Mouse (Mus musculus) forebrain, embryonic 13.5 days (tissue): ENCODE data around the gene Ints7. TPM values are rescaled to one million over a fixed set of nuclear protein-coding genes. Genes with fewer than 3 reads are reported as not detected.
A peak's percentile ranks its signal among the peaks of the same experiment; 100 is the strongest.

Source experiments
- ATAC-seq: fragments of 200-750 bp; cut with Nextera tagmentation; 2 replicates; pipeline ENCODE4 v1.8.0; 2017
- H3K27ac ChIP-seq: fragments of 300-500 bp; sonication (generic); 2 replicates; pipeline ENCODE4 v1.5.1; 2015; ENCODE audit warnings: inconsistent platforms, mild to moderate bottlenecking, moderate library complexity
- H3K27me3 ChIP-seq: fragments of 300-500 bp; sonication (generic); 2 replicates; pipeline ENCODE4 v1.6.1; 2015; ENCODE audit warnings: mild to moderate bottlenecking, inconsistent platforms
- H3K36me3 ChIP-seq: fragments of 300-500 bp; sonication (generic); 2 replicates; pipeline ENCODE4 v1.6.1; 2015; ENCODE audit warnings: mild to moderate bottlenecking, inconsistent platforms; ENCODE audit not compliant: poor library complexity, severe bottlenecking
- H3K4me1 ChIP-seq: fragments of 300-500 bp; sonication (generic); 2 replicates; pipeline ENCODE4 v1.6.1; 2015; ENCODE audit warnings: inconsistent platforms
- H3K4me2 ChIP-seq: fragments of 300-500 bp; sonication (generic); 2 replicates; pipeline ENCODE4 v1.6.1; 2015; ENCODE audit warnings: inconsistent platforms, mild to moderate bottlenecking, moderate library complexity
- H3K4me3 ChIP-seq: fragments of 300-500 bp; sonication (generic); 2 replicates; pipeline ENCODE4 v1.5.1; 2015; ENCODE audit warnings: mild to moderate bottlenecking, inconsistent platforms
- H3K9ac ChIP-seq: fragments of 300-500 bp; sonication (generic); 2 replicates; pipeline ENCODE4 v1.6.1; 2015; ENCODE audit warnings: mild to moderate bottlenecking, inconsistent platforms
- H3K9me3 ChIP-seq: fragments of 300-500 bp; sonication (generic); replicated peaks from 2 replicates; pipeline ENCODE4 v1.6.1; 2016; ENCODE audit warnings: inconsistent platforms
- WGBS: fragments of 180-500 bp; shearing (Covaris S2); methylation state at CpG from one replicate; pipeline ENCODE4 v1.1.7; 2015; 5-methylcytosine and 5-hydroxymethylcytosine counted together
- polyA plus RNA-seq: library from polyadenylated mRNA; unstranded; fragments of >200 nt; fragmentation: Nextera tagmentation; extraction: Ambion mirVana; gene quantifications from 2 replicates; pipeline ENCODE4 v1.2.1, GENCODE M21; 2015

Gene Ints7
- polyA plus RNA-seq: 57.9 and 62.9 TPM in 2 replicates

DNA sequence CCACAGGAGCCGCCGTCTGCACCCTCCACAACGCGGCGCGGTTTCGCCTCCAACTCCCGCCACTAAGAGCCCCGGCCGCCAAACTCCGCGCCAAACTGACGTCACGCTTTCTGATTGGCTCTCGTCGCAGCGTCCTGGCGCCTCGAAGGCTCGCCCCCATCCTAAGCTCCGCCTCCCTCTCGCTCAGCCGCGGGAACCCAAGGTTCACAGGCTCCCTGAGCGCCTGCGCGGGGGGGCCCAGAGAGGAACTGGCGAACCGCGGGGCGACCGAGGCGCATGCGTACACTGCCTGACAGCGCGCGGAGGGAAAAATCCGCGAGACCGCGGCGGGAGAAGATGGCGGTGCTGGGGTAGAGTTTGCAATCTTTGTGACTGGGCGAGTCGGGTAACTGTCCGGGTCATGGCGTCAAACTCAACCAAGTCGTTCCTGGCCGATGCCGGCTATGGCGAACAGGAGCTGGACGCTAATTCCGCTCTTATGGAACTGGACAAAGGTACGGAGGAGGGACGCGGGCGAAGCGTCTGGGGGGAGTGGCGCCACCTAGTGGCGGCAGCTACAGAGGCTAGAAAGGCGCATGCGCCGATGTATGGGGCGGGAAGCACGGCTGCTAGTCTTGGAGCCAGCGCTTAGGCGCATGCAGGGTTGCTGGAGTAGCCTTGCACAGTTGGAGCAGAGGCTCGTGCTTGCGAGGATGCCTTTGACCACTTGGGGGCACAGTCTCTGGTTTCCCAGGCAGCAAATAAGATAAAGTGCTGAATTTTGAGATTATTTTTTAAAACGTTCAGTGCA, at the start of gene Ints7, which contains the start of gene Dtl:
Ints7 (plus strand) TSS at position 179 of the 790 bp plus-strand sequence.
Dtl (minus strand) TSS at position 87 of the 790 bp plus-strand sequence.
- Histone ChIP-seq H3K27ac (peak within 1 kb of the TSS; percentile 93), H3K4me3 (peak within 1 kb of the TSS; percentile 86), H3K9me3 (no peaks in the 10 kb centered on the region), H3K9ac (peak within 1 kb of the TSS; percentile 72), H3K4me1 (peaks cover 46% of the 10 kb centered on the region), H3K27me3 (no peaks in the 10 kb centered on the region), H3K4me2 (peak within 1 kb of the TSS; percentile 74), H3K36me3 (peaks cover 14% of the 10 kb centered on the region)
- peak; percentile 98 for ATAC-seq
- under 1% methylated on average over 70 of the region's 70 CpGs for WGBS

DNA sequence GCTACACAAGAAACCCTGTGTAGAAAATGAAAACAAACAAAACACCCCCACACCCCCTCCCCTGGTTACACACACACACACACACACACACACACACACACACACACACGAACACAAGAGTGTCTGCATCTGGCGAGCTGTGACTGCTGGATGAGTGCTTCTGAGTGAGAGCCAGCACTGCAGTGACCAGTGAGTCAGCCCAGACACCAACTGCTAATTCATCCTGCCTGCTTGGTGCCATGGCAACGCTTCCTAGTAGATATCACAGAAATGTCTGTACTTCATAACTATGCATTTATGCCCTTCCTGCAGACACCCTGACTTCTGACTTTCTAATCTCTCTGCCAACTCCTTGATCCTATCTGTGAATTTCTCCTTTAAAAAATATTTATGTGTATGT, 48.3 kb upstream of the Ints7 start:
- Histone ChIP-seq H3K4me1 (no peaks in the 10 kb centered on the region), H3K27ac (no peak overlapping the region), H3K9ac (no peak overlapping the region), H3K9me3 (no peaks in the 10 kb centered on the region), H3K27me3 (no peaks in the 10 kb centered on the region), H3K4me3 (no peak overlapping the region), H3K36me3 (no peaks in the 10 kb centered on the region), H3K4me2 (no peak overlapping the region)
- 71% methylated on average over 3 of the region's 3 CpGs for WGBS
- ATAC-seq: no peak

DNA sequence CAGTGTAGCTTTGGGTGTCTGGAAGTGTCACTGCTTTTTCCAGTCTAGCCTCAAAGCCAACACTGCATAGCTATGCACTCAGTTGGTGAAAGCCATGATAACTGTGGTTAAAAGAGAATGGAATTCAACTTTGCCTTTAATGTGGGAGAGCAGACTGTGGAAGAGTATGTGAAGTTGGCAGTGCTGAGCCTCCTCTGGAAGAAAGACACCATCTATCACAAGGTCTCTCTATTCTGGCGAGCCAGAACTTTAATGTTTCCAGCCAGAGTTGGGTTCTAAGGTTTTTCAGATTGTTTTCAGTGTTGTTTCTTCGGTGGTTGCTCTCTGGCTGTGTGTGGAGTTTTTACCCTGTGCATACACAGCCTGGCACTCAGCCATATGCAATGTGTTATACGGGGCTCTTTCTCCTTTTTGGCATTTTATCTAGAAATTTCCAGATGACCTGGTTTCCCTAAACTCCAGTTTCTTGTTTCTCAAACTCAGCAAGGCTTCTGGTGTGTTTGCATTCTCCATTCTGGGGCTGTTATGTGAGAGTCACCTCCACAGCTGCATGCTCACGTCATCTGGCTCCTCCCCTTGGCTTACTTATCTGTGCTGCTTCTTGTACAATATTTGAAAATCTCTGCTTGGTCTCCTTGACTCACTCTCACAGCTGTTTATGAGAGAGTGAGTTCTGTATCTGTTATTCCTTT, 47.4 kb upstream of the Ints7 start:
- Histone ChIP-seq H3K4me3 (no peak overlapping the region), H3K4me2 (no peak overlapping the region), H3K27ac (no peak overlapping the region), H3K9ac (no peak overlapping the region), H3K27me3 (no peaks in the 10 kb centered on the region), H3K9me3 (no peaks in the 10 kb centered on the region), H3K4me1 (no peaks in the 10 kb centered on the region), H3K36me3 (no peaks in the 10 kb centered on the region)
- 66% methylated on average over 4 of the region's 4 CpGs for WGBS
- no peak for ATAC-seq

DNA sequence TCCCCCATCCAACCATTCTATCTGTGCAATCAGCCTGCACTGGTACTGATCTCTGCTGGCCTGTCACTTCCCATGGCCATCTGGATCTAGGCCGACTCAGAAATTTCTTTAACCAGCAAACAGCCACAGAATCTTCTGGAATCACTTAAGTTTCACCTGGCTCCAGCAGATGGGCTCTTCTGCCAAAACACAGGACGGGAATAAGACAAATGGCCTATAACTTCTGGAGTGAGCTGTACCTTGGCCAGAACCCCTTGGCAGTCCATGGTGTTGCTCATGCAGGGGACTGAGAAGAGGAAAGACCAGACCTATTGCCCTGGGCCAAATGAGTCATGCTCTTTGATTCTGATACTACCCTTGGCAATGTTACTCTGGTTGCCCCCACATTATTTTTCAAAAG, 46.0 kb upstream of the Ints7 start:
- Histone ChIP-seq H3K4me3 (no peak overlapping the region), H3K27ac (no peak overlapping the region), H3K9ac (no peak overlapping the region), H3K4me1 (no peaks in the 10 kb centered on the region), H3K4me2 (no peak overlapping the region), H3K36me3 (peaks cover 7% of the 10 kb centered on the region), H3K27me3 (no peaks in the 10 kb centered on the region), H3K9me3 (no peaks in the 10 kb centered on the region)
- WGBS: 88% methylated on average over 2 of the region's 2 CpGs
- no peak for ATAC-seq

DNA sequence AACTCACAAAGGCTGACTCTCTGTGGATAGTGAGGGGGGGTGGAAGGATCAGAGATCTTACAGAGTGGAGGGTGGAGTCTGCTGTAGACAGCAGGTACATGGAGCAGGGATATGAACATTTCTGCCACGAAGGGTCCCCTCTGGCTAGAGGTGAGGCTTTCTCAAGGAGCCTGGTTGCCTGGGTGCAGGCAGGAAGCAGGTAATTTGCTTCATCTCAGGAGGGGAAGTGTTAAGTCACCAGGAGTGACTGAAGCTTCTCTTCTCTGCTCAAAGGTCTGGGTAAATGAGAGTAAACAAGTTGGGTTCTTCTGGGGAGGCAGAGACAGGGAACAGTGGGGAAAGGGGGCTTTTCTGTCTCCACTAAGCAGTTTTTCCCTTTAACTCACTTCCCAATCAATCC, 44.4 kb upstream of the Ints7 start:
- H3K9ac ChIP-seq: no peak overlapping the region
- no peak for ATAC-seq
- no peaks in the 10 kb centered on the region for H3K27me3 ChIP-seq
- 88% methylated on average over 1 of the region's 1 CpGs for WGBS
- H3K4me1 ChIP-seq: no peaks in the 10 kb centered on the region
- H3K9me3 ChIP-seq: no peaks in the 10 kb centered on the region
- no peak overlapping the region for H3K27ac ChIP-seq
- H3K4me2 ChIP-seq: no peak overlapping the region
- H3K36me3 ChIP-seq: peaks cover 8% of the 10 kb centered on the region
- H3K4me3 ChIP-seq: no peak overlapping the region

DNA sequence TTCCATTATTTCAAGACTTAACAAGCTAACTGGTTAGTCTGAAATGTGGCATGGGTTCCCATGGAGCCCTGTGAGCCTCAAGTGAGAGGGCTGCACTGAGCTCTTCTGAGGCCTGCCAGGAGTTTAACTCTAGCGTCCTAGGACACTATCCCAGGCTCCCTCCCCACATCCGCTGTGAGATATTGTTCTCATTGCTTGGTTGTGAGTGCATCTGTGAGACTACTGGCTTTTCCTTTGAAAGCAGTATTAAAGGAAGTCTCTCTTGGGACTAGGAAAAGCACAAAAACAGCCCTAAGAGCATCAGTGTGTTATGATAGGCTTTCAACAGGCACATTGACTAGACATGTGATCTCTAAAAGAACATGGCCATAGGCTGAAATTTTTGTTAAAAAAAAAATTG, 40.5 kb upstream of the Ints7 start:
- Histone ChIP-seq H3K4me1 (no peaks in the 10 kb centered on the region), H3K36me3 (peaks cover 29% of the 10 kb centered on the region), H3K4me3 (no peak overlapping the region), H3K27ac (no peak overlapping the region), H3K9ac (no peak overlapping the region), H3K4me2 (no peak overlapping the region), H3K9me3 (no peaks in the 10 kb centered on the region), H3K27me3 (no peaks in the 10 kb centered on the region)
- no peak for ATAC-seq
- 70% methylated on average over 2 of the region's 2 CpGs for WGBS

DNA sequence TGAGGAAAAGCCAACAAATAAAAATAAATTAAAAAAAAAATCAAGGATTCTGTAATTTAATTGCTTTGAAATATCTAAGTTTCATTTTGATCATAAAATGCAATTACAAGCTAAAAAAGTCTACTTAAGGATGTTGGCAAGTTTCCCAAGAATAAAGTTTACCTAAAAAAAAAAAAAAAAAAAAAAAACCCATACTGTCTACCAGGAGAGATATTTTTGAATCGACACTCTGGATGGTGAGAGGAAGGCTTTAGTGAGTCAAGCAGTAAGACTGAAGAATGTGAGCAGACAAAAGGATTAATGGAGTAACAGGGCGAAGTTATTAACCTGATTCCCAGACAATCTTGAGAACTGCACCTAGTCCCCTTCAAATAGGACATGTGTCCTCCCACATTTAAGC, 35.1 kb upstream of the Ints7 start:
- H3K27me3 ChIP-seq: no peaks in the 10 kb centered on the region
- H3K9me3 ChIP-seq: no peaks in the 10 kb centered on the region
- no peaks in the 10 kb centered on the region for H3K4me1 ChIP-seq
- no peak overlapping the region for H3K9ac ChIP-seq
- H3K36me3 ChIP-seq: peaks cover 44% of the 10 kb centered on the region
- ATAC-seq: no peak
- no peak overlapping the region for H3K27ac ChIP-seq
- H3K4me3 ChIP-seq: no peak overlapping the region
- H3K4me2 ChIP-seq: no peak overlapping the region
- 85% methylated on average over 2 of the region's 2 CpGs for WGBS

DNA sequence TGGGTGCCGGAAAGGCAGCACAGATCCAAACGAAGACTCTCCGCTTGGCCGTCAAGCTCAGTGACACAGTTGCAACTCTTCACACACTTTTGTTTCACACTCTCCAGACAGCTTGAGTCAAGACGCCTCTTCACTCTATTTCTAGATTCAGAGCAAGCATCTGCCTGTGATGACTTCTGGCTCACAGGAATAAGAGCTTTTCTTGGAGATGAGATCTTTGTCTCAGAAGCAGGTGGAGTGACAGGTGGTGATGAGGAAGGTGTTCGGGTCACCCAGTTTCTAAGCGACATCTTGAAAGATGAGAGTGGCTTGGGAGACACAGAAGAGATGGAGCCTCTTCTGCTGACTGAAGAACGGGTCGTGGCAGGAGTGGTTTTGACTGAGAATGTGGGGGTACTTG, 34.4 kb upstream of the Ints7 start:
- Histone ChIP-seq H3K27me3 (no peaks in the 10 kb centered on the region), H3K36me3 (peaks cover 50% of the 10 kb centered on the region), H3K27ac (no peak overlapping the region), H3K9me3 (no peaks in the 10 kb centered on the region), H3K4me3 (no peak overlapping the region), H3K9ac (no peak overlapping the region), H3K4me2 (no peak overlapping the region), H3K4me1 (no peaks in the 10 kb centered on the region)
- no peak for ATAC-seq
- WGBS: 93% methylated on average over 9 of the region's 9 CpGs

DNA sequence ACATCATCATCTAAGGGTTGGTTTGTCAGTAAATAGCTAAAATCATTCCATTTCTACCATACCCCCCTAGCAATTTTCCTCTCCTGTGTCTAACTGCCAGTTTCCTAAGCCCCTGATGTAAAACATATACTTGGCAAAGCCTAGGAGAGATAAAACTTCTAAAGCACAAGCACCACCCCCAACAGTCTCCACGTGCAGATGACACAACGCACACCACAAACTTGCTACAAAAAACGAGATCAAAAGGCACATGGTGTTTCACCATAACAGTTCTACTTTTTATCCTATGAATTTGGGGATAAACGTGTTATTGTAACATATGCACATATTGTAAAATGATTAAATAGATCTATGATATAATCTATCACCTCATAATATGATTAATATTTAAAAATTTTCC, 33.8 kb upstream of the Ints7 start:
- Histone ChIP-seq H3K9me3 (no peaks in the 10 kb centered on the region), H3K4me1 (no peaks in the 10 kb centered on the region), H3K36me3 (peaks cover 54% of the 10 kb centered on the region), H3K4me2 (no peak overlapping the region), H3K9ac (no peak overlapping the region), H3K27me3 (no peaks in the 10 kb centered on the region), H3K27ac (no peak overlapping the region), H3K4me3 (no peak overlapping the region)
- ATAC-seq: no peak
- whole genome bisulfite sequencing: 95% methylated on average over 4 of the region's 4 CpGs

DNA sequence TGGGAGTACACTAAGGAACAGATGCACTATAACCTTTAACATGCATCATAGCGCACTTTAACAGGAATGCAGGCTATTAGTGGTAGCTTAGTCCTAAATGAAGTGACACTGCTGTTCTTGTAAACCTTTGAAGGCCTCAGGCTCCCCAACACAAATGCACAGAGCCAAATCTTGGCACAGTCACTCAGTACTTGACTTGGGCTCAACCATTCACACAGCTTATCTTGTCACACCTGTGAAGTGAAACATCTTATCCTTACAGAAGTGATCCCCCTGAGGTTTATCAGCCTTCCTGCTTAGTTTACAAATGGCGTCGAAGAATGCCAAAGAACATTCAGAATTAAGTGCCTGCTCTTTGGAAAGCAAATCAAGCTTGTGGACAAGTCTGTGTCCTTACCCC, 31.7 kb upstream of the Ints7 start:
- H3K36me3 ChIP-seq: peaks cover 62% of the 10 kb centered on the region
- 96% methylated on average over 3 of the region's 3 CpGs for WGBS
- ATAC-seq: no peak

DNA sequence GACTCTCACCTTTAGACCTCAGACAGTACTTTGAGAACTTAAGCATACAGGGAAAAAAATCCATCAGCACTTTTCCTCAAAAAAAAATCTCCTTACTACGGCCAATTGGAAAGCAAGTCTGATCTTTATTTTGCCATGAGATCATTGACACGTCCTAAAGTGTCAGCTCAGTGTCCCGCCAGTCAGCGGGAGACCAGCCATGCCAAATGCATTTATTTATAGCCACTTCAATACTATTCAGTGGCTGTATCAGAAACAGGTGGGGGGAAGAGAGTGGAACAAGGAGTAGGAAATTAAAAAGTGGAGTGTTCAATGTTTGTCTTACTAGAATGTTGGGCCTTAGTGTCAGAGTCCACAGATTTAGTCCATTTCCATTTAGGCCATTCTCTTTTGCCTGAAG, 24.6 kb upstream of the Ints7 start:
- H3K27ac ChIP-seq: no peak overlapping the region
- ATAC-seq: no peak
- WGBS: 73% methylated on average over 4 of the region's 4 CpGs

More for the DNA sequence above, 31.7 kb upstream of the Ints7 start:
- no peak overlapping the region for H3K27ac ChIP-seq
- no peaks in the 10 kb centered on the region for H3K9me3 ChIP-seq
- H3K27me3 ChIP-seq: no peaks in the 10 kb centered on the region
- no peak overlapping the region for H3K9ac ChIP-seq
- H3K4me1 ChIP-seq: no peaks in the 10 kb centered on the region
- H3K4me2 ChIP-seq: no peak overlapping the region
- no peak overlapping the region for H3K4me3 ChIP-seq

DNA sequence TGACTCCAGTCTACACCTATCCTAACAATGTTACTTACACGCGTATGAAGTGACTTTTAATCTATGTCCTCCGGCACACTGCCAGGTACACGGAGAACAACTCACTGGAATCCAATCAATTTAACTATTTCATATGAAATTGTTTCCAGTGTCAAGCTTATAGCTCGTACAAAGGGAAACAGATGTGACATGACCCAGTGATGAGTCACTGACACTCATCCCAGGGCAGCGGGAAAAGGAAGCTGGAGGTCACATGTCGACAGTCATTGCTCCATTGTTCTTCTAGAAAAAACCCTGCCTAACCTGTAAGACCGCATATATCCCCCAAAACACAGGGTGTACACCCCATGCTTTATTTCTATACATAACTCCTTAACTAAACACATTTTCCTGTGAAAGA, 18.3 kb upstream of the Ints7 start:
- 91% methylated on average over 8 of the region's 8 CpGs for WGBS
- no peak overlapping the region for H3K27ac ChIP-seq
- H3K36me3 ChIP-seq: peaks cover 61% of the 10 kb centered on the region
- no peak overlapping the region for H3K9ac ChIP-seq
- H3K4me1 ChIP-seq: no peaks in the 10 kb centered on the region
- H3K4me3 ChIP-seq: no peak overlapping the region
- H3K27me3 ChIP-seq: no peaks in the 10 kb centered on the region
- ATAC-seq: no peak
- H3K9me3 ChIP-seq: no peaks in the 10 kb centered on the region
- no peak overlapping the region for H3K4me2 ChIP-seq

More for the DNA sequence above, 24.6 kb upstream of the Ints7 start:
- Histone ChIP-seq H3K4me3 (no peak overlapping the region), H3K9ac (no peak overlapping the region), H3K4me1 (no peaks in the 10 kb centered on the region), H3K27me3 (no peaks in the 10 kb centered on the region), H3K4me2 (no peak overlapping the region), H3K36me3 (peaks cover 49% of the 10 kb centered on the region), H3K9me3 (no peaks in the 10 kb centered on the region)
